Mouse (Mus musculus) limb, embryonic 11.5 days (tissue): ENCODE measurements around the gene Pdap1. TPM values are rescaled to one million over a fixed set of nuclear protein-coding genes. Genes with fewer than 3 reads are reported as not detected.

Experiments
- ATAC-seq: fragments of 200-750 bp; cut with Nextera tagmentation; 2 replicates; pipeline ENCODE4 v1.8.0; 2017; ENCODE audit warnings: low read depth; ENCODE audit not compliant: insufficient number of reproducible peaks, low FRiP score, low TSS enrichment
- DNase-seq: peaks from one replicate; pipeline ENCODE4 v3.0.0-alpha.2; 2015; ENCODE audit warnings: low spot score
- H3K27ac ChIP-seq: fragments of 300-500 bp; sonication (generic); replicated peaks from 2 replicates; pipeline ENCODE4 v1.5.1; 2014; ENCODE audit warnings: low read depth, mild to moderate bottlenecking, low read length
- H3K27me3 ChIP-seq: fragments of 300-500 bp; sonication (generic); 2 replicates; pipeline ENCODE4 v1.6.1; 2014; ENCODE audit warnings: mild to moderate bottlenecking, low read length, mixed read lengths; ENCODE audit not compliant: control insufficient read depth, insufficient read depth
- H3K36me3 ChIP-seq: fragments of 300-500 bp; sonication (generic); 2 replicates; pipeline ENCODE4 v1.6.1; 2014; ENCODE audit warnings: mild to moderate bottlenecking, low read length, moderate library complexity, mixed read lengths; ENCODE audit not compliant: control insufficient read depth, insufficient read depth
- H3K4me1 ChIP-seq: fragments of 300-500 bp; sonication (generic); 2 replicates; pipeline ENCODE4 v1.6.1; 2014; ENCODE audit warnings: low read length, mixed read lengths; ENCODE audit not compliant: control insufficient read depth, insufficient read depth
- H3K4me2 ChIP-seq: fragments of 300-500 bp; sonication (generic); 2 replicates; pipeline ENCODE4 v1.6.1; 2014; ENCODE audit warnings: low read depth, mild to moderate bottlenecking, moderate library complexity; ENCODE audit not compliant: severe bottlenecking
- H3K4me3 ChIP-seq: fragments of 300-500 bp; sonication (generic); 2 replicates; pipeline ENCODE4 v1.5.1; 2014; ENCODE audit warnings: low read depth, low read length
- H3K9ac ChIP-seq: fragments of 300-500 bp; sonication (generic); 2 replicates; pipeline ENCODE4 v1.6.1; 2014; ENCODE audit warnings: mild to moderate bottlenecking, low read length
- H3K9me3 ChIP-seq: fragments of 300-500 bp; sonication (generic); 2 replicates; pipeline ENCODE4 v1.6.1; 2016; ENCODE audit warnings: low read length; ENCODE audit not compliant: control insufficient read depth
- WGBS: fragments of 180-500 bp; shearing (Covaris S2); extraction: QIAGEN DNeasy Blood & Tissue Kit; methylation state at CpG from one replicate; pipeline ENCODE4 v1.1.7; 2014; 5-methylcytosine and 5-hydroxymethylcytosine counted together
- polyA plus RNA-seq: library from polyadenylated mRNA; unstranded; fragments of >200 nt; fragmentation: Nextera tagmentation; extraction: Ambion mirVana; gene quantifications from 2 replicates; pipeline ENCODE4 v1.2.1, GENCODE M21; 2014

Gene Pdap1
- polyA plus RNA-seq, 1 experiment from 2014 or later = 140 TPM

- Histone ChIP-seq H3K27me3 (no peaks in the 10 kb centered on the region), H3K9ac (no peak overlapping the region), H3K9me3 (no peaks in the 10 kb centered on the region), H3K4me3 (no peak overlapping the region), H3K27ac (no peak overlapping the region), H3K4me1 (peaks cover 6% of the 10 kb centered on the region; the same call in 1 of the 2 replicates), H3K4me2 (no peak overlapping the region), H3K36me3 (no peaks in the 10 kb centered on the region)
- DNase-seq (no peak), ATAC-seq (no peak)
- 35% methylated on average over 4 of the region's 4 CpGs for WGBS
Measured at GRCm38 (mm10) chr5:145116316-145116715, 23.7 kb downstream of the Pdap1 start.

DNA sequence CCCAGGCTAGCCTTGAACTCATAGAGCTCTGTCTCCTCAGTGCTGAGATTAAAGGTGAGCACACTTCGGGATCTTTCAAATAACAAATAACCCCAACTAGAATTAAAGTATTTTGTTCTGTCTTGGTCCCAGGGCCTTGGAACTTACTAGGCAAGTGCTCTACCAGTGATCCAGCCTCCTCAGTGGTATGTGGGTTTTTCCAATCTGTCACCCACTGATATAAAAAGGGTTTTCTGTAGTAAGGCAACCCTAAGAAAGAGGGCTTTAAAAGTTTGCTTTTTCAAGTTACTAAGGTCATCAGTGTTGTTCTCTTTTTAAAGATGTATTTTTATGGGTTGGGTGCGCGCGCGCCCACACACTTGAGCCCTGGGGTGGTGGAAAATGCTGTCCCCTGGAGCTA is 24.3 kb downstream of the Pdap1 start:
- no peak for ATAC-seq
- Histone ChIP-seq H3K4me2 (no peak overlapping the region), H3K27ac (no peak overlapping the region)

GRCm38 (mm10) chr5:145114606-145115473 is 25.2 kb downstream of the Pdap1 start:
- 0 out of 2 replicates have a peak, but pooled peaks have one; percentile 10 for ATAC-seq
- peak overlapping the region; percentile 74 for H3K4me2 ChIP-seq
- 17% methylated on average over 40 of the region's 40 CpGs for WGBS
- H3K36me3 ChIP-seq = 0 out of 2 replicates have a peak, but pooled peaks cover 3% of the 10 kb centered on the region
- peak overlapping the region; percentile 64 for H3K4me3 ChIP-seq
- H3K9ac ChIP-seq = peak overlapping the region; percentile 42
- H3K9me3 ChIP-seq = no peaks in the 10 kb centered on the region
- H3K27ac ChIP-seq = no peak overlapping the region
- peaks cover 3% of the 10 kb centered on the region; the same call in 1 of the 2 replicates for H3K4me1 ChIP-seq
- no peaks in the 10 kb centered on the region for H3K27me3 ChIP-seq
- peak; percentile 53 for DNase-seq

More for the DNA sequence above, 24.3 kb downstream of the Pdap1 start:
- H3K4me1 ChIP-seq = peaks cover 6% of the 10 kb centered on the region; the same call in 1 of the 2 replicates
- H3K27me3 ChIP-seq = no peaks in the 10 kb centered on the region
- 90% methylated on average over 5 of the region's 5 CpGs for WGBS
- no peak overlapping the region for H3K4me3 ChIP-seq
- H3K9me3 ChIP-seq = no peaks in the 10 kb centered on the region
- no peaks in the 10 kb centered on the region for H3K36me3 ChIP-seq
- no peak overlapping the region for H3K9ac ChIP-seq
- DNase-seq = no peak

GRCm38 (mm10) chr5:145114071-145114605 is 25.9 kb downstream of the Pdap1 start, which contains the start of gene Arpc1b:
TSS of gene Arpc1b (plus strand) at chr5:145114215.
- ATAC-seq = peak; percentile 52
- peaks cover 3% of the 10 kb centered on the region; the same call in 1 of the 2 replicates for H3K4me1 ChIP-seq
- peak within 1 kb of the TSS; percentile 64 for H3K4me3 ChIP-seq
- no peaks in the 10 kb centered on the region for H3K27me3 ChIP-seq
- H3K9me3 ChIP-seq = no peaks in the 10 kb centered on the region
- H3K36me3 ChIP-seq = 0 out of 2 replicates have a peak, but pooled peaks cover 5% of the 10 kb centered on the region
- no peak within 1 kb of the TSS for H3K27ac ChIP-seq
- peak within 1 kb of the TSS; percentile 42 for H3K9ac ChIP-seq
- peak within 1 kb of the TSS; percentile 74 for H3K4me2 ChIP-seq
- under 1% methylated on average over 49 of the region's 53 CpGs for WGBS
- peak; percentile 71 for DNase-seq

DNA sequence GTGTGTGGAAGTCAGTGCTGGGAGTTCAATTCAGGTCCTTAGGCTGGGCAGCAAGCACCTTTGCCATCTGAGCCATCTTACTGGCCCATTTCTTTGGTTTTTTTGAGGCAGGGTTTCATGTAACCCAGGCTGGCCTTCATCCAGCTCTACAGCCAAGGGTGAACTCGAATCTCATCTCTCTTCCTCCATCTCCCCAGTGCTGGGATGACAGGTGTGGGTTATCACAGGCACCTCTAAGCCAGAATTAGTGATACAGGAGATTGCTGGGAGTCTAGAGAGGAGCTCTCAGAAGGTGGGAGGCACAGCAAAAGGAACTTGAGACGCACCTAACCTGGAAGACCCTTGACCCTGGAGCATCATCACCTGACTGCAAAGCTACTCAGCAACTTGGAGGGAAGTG is 26.6 kb downstream of the Pdap1 start:
- DNase-seq (no peak), ATAC-seq (peak; percentile 8; the same call in 1 of the 2 replicates)
- Histone ChIP-seq H3K27me3 (no peaks in the 10 kb centered on the region), H3K4me3 (peak overlapping the region; percentile 64; the same call in 1 of the 2 replicates), H3K4me1 (peaks cover 3% of the 10 kb centered on the region; the same call in 1 of the 2 replicates), H3K9ac (no peak overlapping the region), H3K9me3 (no peaks in the 10 kb centered on the region), H3K36me3 (peaks cover 9% of the 10 kb centered on the region; the same call in 1 of the 2 replicates), H3K27ac (no peak overlapping the region), H3K4me2 (peak overlapping the region; percentile 74)
- WGBS = 41% methylated on average over 2 of the region's 2 CpGs

- no peak for ATAC-seq
- peaks cover 3% of the 10 kb centered on the region; the same call in 1 of the 2 replicates for H3K4me1 ChIP-seq
- 81% methylated on average over 8 of the region's 8 CpGs for WGBS
Measured at GRCm38 (mm10) chr5:145112566-145112965, 27.5 kb downstream of the Pdap1 start.

GRCm38 (mm10) chr5:145110401-145110800 is 29.6 kb downstream of the Pdap1 start:
- no peak for ATAC-seq
- WGBS = 86% methylated on average over 6 of the region's 6 CpGs
- no peak overlapping the region for H3K4me2 ChIP-seq
- no peaks in the 10 kb centered on the region for H3K9me3 ChIP-seq
- H3K4me3 ChIP-seq = no peak overlapping the region
- H3K27me3 ChIP-seq = no peaks in the 10 kb centered on the region
- H3K27ac ChIP-seq = no peak overlapping the region
- H3K36me3 ChIP-seq = peaks cover 11% of the 10 kb centered on the region
- H3K4me1 ChIP-seq = peaks cover 3% of the 10 kb centered on the region; the same call in 1 of the 2 replicates
- DNase-seq = no peak
- no peak overlapping the region for H3K9ac ChIP-seq

More at GRCm38 (mm10) chr5:145112566-145112965, 27.5 kb downstream of the Pdap1 start:
- Histone ChIP-seq H3K4me2 (no peak overlapping the region), H3K4me3 (no peak overlapping the region), H3K36me3 (peaks cover 11% of the 10 kb centered on the region), H3K27ac (no peak overlapping the region), H3K27me3 (no peaks in the 10 kb centered on the region), H3K9ac (no peak overlapping the region), H3K9me3 (no peaks in the 10 kb centered on the region)
- no peak for DNase-seq

- Histone ChIP-seq H3K27ac (no peak overlapping the region), H3K9me3 (no peaks in the 10 kb centered on the region), H3K4me3 (no peak overlapping the region), H3K9ac (no peak overlapping the region), H3K36me3 (peaks cover 28% of the 10 kb centered on the region), H3K27me3 (no peaks in the 10 kb centered on the region), H3K4me1 (no peaks in the 10 kb centered on the region), H3K4me2 (no peak overlapping the region)
- DNase-seq (no peak), ATAC-seq (no peak)
- 91% methylated on average over 9 of the region's 9 CpGs for WGBS
Measured at GRCm38 (mm10) chr5:145105694-145106275, 34.3 kb downstream of the Pdap1 start.
